Mouse (Mus musculus) lung, adult 2 months (tissue): ENCODE results near the gene Stxbp6. TPM values are rescaled to one million over a fixed set of nuclear protein-coding genes. Genes with fewer than 3 reads are reported as not detected.

ENCODE experiments used
- DNase-seq: peaks from one replicate; pipeline ENCODE4 v3.0.0; 2022
- H3K4me1 ChIP-seq: fragments of 200-500 bp; 2 replicates; pipeline ENCODE4 v1.6.1; 2011; ENCODE audit warnings: low read length; ENCODE audit not compliant: control insufficient read depth, insufficient read depth
- H3K4me3 ChIP-seq: fragments of 200-500 bp; replicated peaks from 2 replicates; pipeline ENCODE3; 2011; ENCODE audit warnings: low read depth, mild to moderate bottlenecking, control low read depth, low read length; ENCODE audit errors: extremely low read depth
- CTCF ChIP-seq: fragments of 200-500 bp; IDR thresholded peaks from 2 replicates; pipeline ENCODE4 v1.5.1; 2011; ENCODE audit warnings: mild to moderate bottlenecking, low read length, control low read depth; ENCODE audit not compliant: insufficient read depth
- POLR2A ChIP-seq: fragments of 200-500 bp; IDR thresholded peaks from 2 replicates; pipeline ENCODE4 v1.6.1; 2011; ENCODE audit warnings: low read depth, mild to moderate bottlenecking, control low read depth, low read length, borderline replicate concordance; ENCODE audit errors: extremely low read depth
- WGBS: fragments of 180-500 bp; shearing (Covaris S2); methylation state at CpG from one replicate; pipeline ENCODE4 v1.1.7; 2018; 5-methylcytosine and 5-hydroxymethylcytosine counted together
- polyA plus RNA-seq: library from polyadenylated mRNA; depleted of rRNA; stranded (reverse); fragments of >200 nt; gene quantifications from 2 replicates; pipeline ENCODE4 v1.2.3, GENCODE M21; 2012

The Stxbp6 gene
- polyA plus RNA-seq, 1 experiment = 24.5 TPM

GRCm38 (mm10) chr12:45073331-45074041, 1.0 kb downstream of the Stxbp6 start:
- no peak for DNase-seq
- Histone ChIP-seq H3K4me1 (peaks cover 4% of the 10 kb centered on the region), H3K4me3 (peak overlapping the region; percentile 94)
- TF ChIP-seq POLR2A (no peak), CTCF (no peak)
- WGBS = 4% methylated on average over 28 of the region's 28 CpGs

DNA sequence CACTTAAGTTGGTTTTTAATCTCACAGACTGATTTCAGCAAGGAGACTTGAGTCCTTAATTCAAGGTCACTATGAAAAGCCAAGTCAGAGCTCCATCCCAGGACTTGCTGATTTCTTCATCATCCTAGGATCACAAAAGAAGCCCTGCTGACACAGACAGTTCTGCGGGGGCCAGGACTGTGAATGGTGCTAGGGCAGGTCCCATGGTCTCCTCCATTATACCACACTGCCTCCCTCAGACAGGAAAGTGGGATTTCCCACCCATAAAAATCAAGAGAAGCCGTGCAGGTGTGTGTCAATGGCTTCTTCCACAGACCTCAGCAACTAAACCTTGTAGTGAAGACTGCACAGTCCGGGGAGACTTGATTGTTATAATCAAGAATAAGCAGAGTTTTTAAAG, 2.3 kb downstream of the Stxbp6 start:
- Histone ChIP-seq H3K4me3 (no peak overlapping the region), H3K4me1 (peaks cover 10% of the 10 kb centered on the region)
- DNase-seq = no peak
- no peak for TF ChIP-seq POLR2A
- 0 out of 2 replicates have a peak, but pooled peaks have one; percentile 4 for TF ChIP-seq CTCF
- WGBS = 60% methylated on average over 3 of the region's 3 CpGs

- no peak for TF ChIP-seq CTCF
- TF ChIP-seq POLR2A = no peak
- Histone ChIP-seq H3K4me3 (peak overlapping the region; percentile 2), H3K4me1 (peaks cover 10% of the 10 kb centered on the region)
- DNase-seq = peak; percentile 33
- 45% methylated on average over 9 of the region's 9 CpGs for WGBS
These were observed 4.3 kb downstream of the Stxbp6 start for GRCm38 (mm10) chr12:45070186-45070585.

- Histone ChIP-seq H3K4me1 (peaks cover 10% of the 10 kb centered on the region), H3K4me3 (no peak overlapping the region)
- TF ChIP-seq POLR2A (no peak), CTCF (no peak)
- 65% methylated on average over 6 of the region's 6 CpGs for WGBS
- no peak for DNase-seq
These were observed 6.3 kb downstream of the Stxbp6 start for GRCm38 (mm10) chr12:45068145-45068754.

DNA sequence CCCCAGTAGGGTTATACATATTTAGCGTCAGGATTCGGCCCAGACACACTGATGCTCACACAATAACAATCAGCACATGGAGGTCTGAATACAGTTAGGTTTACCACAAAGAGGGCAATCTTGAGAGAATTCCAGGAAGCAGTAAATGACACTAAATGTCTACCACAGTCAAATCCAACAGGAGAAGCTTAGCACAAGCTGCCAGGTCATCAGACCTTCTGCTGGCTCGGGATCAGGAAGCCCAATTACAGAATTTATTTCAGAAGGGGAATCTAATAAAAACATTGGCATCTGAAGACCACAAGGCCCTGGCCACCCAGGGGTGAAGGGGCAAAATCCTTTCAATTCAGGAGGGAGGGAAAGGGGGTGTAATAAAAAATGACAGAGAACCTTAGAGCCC, 6.8 kb downstream of the Stxbp6 start:
- peaks cover 10% of the 10 kb centered on the region for H3K4me1 ChIP-seq
- H3K4me3 ChIP-seq = no peak overlapping the region
- WGBS = 36% methylated on average over 3 of the region's 3 CpGs
- DNase-seq = no peak
- TF ChIP-seq POLR2A (no peak), CTCF (no peak)

- WGBS = 34% methylated on average over 11 of the region's 11 CpGs
- no peak for DNase-seq
- TF ChIP-seq POLR2A = no peak
- TF ChIP-seq CTCF = no peak
- Histone ChIP-seq H3K4me3 (no peak overlapping the region), H3K4me1 (peaks cover 8% of the 10 kb centered on the region)
These were observed 7.3 kb downstream of the Stxbp6 start for GRCm38 (mm10) chr12:45067047-45067685.

GRCm38 (mm10) chr12:45063606-45064005, 10.9 kb downstream of the Stxbp6 start:
- no peak overlapping the region for H3K4me3 ChIP-seq
- 69% methylated on average over 5 of the region's 5 CpGs for WGBS
- no peak for TF ChIP-seq CTCF
- TF ChIP-seq POLR2A = no peak
- no peak for DNase-seq
- H3K4me1 ChIP-seq = peaks cover 6% of the 10 kb centered on the region

GRCm38 (mm10) chr12:45061336-45061735, 13.2 kb downstream of the Stxbp6 start:
- 68% methylated on average over 5 of the region's 5 CpGs for WGBS
- Histone ChIP-seq H3K4me1 (0 out of 2 replicates have a peak, but pooled peaks cover under 1% of the 10 kb centered on the region), H3K4me3 (no peak overlapping the region)
- TF ChIP-seq POLR2A (no peak), CTCF (no peak)
- no peak for DNase-seq

GRCm38 (mm10) chr12:45060804-45061203, 13.7 kb downstream of the Stxbp6 start:
- peaks cover 3% of the 10 kb centered on the region; the same call in 1 of the 2 replicates for H3K4me1 ChIP-seq
- 70% methylated on average over 6 of the region's 6 CpGs for WGBS

GRCm38 (mm10) chr12:45058007-45058406, 16.5 kb downstream of the Stxbp6 start:
- peaks cover 19% of the 10 kb centered on the region for H3K4me1 ChIP-seq
- no peak for DNase-seq
- TF ChIP-seq CTCF (no peak), POLR2A (no peak)
- 74% methylated on average over 3 of the region's 3 CpGs for WGBS
- no peak overlapping the region for H3K4me3 ChIP-seq

More at GRCm38 (mm10) chr12:45060804-45061203, 13.7 kb downstream of the Stxbp6 start:
- DNase-seq = no peak
- H3K4me3 ChIP-seq = no peak overlapping the region
- no peak for TF ChIP-seq POLR2A
- no peak for TF ChIP-seq CTCF
